Mouse (Mus musculus) embryonic fibroblast, embryonic 13.5 days (primary cell): ENCODE measurements around the gene Hbq1b.

Experiments used
- CTCF ChIP-seq: IDR thresholded peaks from 2 replicates; pipeline ENCODE4 v1.5.1; 2011; ENCODE audit warnings: mild to moderate bottlenecking, control low read depth, low read length, moderate library complexity, borderline replicate concordance; ENCODE audit not compliant: insufficient read depth
- POLR2A ChIP-seq: IDR thresholded peaks from 2 replicates; pipeline ENCODE4 v1.6.1; 2011; ENCODE audit warnings: low read depth, mild to moderate bottlenecking, control low read depth, low read length, moderate library complexity

GRCm38 (mm10) chr11:32245614-32246013 lies 41.2 kb upstream of the Hbq1b start:
- TF ChIP-seq CTCF: no peak
- TF ChIP-seq POLR2A: no peak
